Mouse (Mus musculus) kidney, postnatal 14 days (tissue): ENCODE measurements around the gene Gabre.

ENCODE experiments used
- DNase-seq: peaks from one replicate; pipeline ENCODE4 v3.0.0; 2022; ENCODE audit warnings: mixed read lengths

The Gabre gene

GRCm38 (mm10) chrX:72274659-72275371 is at the start of gene Gabre:
TSS of gene Gabre (minus strand) at chrX:72274803.
- DNase-seq: peak; percentile 38

GRCm38 (mm10) chrX:72297812-72298211 is 23.2 kb upstream of the Gabre start:
- no peak for DNase-seq

DNA sequence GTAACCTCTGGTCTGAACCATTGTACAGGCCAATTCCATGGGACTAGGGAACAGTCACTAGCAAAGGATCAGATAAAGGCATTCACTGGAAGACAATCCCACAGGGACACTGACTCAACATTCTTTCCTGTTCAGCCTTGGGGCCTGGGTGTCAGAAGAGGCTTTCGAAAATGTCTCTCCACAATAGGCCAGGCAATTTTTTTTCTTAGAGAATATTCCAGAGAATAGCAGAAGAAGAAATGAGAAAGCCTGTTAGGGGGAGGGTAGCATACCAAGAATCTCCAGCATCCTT is 715 bp upstream of the Gabre start:
- no peak for DNase-seq

GRCm38 (mm10) chrX:72273966-72274658 is 491 bp downstream of the Gabre start:
- DNase-seq: peak; percentile 2

DNA sequence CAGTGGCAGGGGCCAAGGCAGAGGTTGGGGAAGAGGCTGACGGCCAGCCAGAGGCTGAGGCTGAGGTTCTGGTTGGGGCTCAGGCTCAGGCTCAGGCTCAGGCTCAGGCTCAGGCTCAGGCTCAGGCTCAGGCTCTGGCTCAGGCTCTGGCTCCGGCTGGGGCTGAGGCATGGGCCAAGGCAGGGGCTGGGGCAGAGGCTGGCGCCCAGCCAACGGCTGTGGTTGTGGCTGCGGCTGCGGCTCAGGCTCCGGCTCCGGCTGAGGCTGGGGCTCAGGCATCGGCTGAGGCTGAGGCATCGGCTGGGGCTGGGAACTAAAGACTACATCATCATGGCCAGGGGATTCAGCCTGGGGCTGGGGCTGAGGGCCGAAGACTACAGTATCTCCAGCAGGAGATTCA is 4.0 kb downstream of the Gabre start:
- no peak for DNase-seq

DNA sequence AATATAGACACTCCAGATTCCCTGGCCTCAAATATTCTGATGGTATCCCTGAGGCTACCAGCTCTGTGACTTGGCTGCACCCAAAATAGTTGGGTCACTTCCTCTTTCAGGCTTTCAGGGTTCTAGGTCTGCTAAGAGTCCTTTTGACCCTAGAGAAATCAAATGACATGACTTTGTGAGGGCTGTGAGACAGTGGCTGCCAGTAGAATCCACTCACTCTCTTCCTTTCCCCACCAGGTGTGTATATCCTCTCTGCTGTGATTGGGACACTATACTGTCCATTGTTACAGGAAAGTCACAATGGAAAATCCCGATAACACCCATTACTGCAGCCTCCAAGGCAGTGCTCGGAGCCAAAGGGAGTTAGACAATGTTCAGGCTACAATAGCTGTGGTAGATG is 52.9 kb downstream of the Gabre start, which contains the start of gene Magea4:
Magea4 (plus strand) TSS at position 301 of the 400 bp plus-strand sequence.
- no peak for DNase-seq
